Mouse (Mus musculus): ENCODE measurements around the gene Spaca5. TPM values are rescaled to one million over a fixed set of nuclear protein-coding genes. Genes with fewer than 3 reads are reported as not detected.

Spaca5 gene
- polyA plus RNA-seq, 1 experiment from 2014 or later: not detected

Other genes with a start within 250 kb of the Spaca5 start
- gene Timp1, start 198.2 kb upstream of the Spaca5 start, polyA plus RNA-seq (2014; fragmentation: Nextera tagmentation; extraction: Ambion mirVana): 10.6 and 13.5 TPM in 2 replicates
- gene Syn1, start 147.4 kb upstream of the Spaca5 start, polyA plus RNA-seq (2014; fragmentation: Nextera tagmentation; extraction: Ambion mirVana): 17.1 and 21.4 TPM in 2 replicates
- gene Cfp, start 136.9 kb upstream of the Spaca5 start, polyA plus RNA-seq (2014; fragmentation: Nextera tagmentation; extraction: Ambion mirVana): 3.4 and 4.1 TPM in 2 replicates
- gene Elk1, start 117.8 kb upstream of the Spaca5 start, polyA plus RNA-seq (2014; fragmentation: Nextera tagmentation; extraction: Ambion mirVana): 6.9 TPM in 2 replicates
- gene Uxt, start 106.4 kb upstream of the Spaca5 start, polyA plus RNA-seq (2014; fragmentation: Nextera tagmentation; extraction: Ambion mirVana): 50.2 and 52.8 TPM in 2 replicates
- gene Zfp182, start 6.1 kb upstream of the Spaca5 start, polyA plus RNA-seq (2014; fragmentation: Nextera tagmentation; extraction: Ambion mirVana): 6.5 and 7.4 TPM in 2 replicates
- gene Zfp300, start 21.1 kb downstream of the Spaca5 start, polyA plus RNA-seq (2014; fragmentation: Nextera tagmentation; extraction: Ambion mirVana): 2.5 TPM in 2 replicates
- gene Ssxa1, start 47.4 kb downstream of the Spaca5 start, polyA plus RNA-seq (2014; fragmentation: Nextera tagmentation; extraction: Ambion mirVana): not detected in 2 replicates
- not detected in 2 replicates for gene Gm21876, start 107.2 kb downstream of the Spaca5 start, polyA plus RNA-seq (2014; fragmentation: Nextera tagmentation; extraction: Ambion mirVana)

All from neural tube, embryonic 11.5 days (tissue).